Mouse (Mus musculus) lung, adult 2 months (tissue): ENCODE measurements around the gene Uqcc2. TPM values are rescaled to one million over a fixed set of nuclear protein-coding genes. Genes with fewer than 3 reads are reported as not detected.

Experiments used
- DNase-seq: peaks from one replicate; pipeline ENCODE4 v3.0.0; 2022
- H3K4me1 ChIP-seq: fragments of 200-500 bp; 2 replicates; pipeline ENCODE4 v1.6.1; 2011; ENCODE audit warnings: low read length; ENCODE audit not compliant: control insufficient read depth, insufficient read depth
- H3K4me3 ChIP-seq: fragments of 200-500 bp; replicated peaks from 2 replicates; pipeline ENCODE3; 2011; ENCODE audit warnings: low read depth, mild to moderate bottlenecking, control low read depth, low read length; ENCODE audit errors: extremely low read depth
- CTCF ChIP-seq: fragments of 200-500 bp; IDR thresholded peaks from 2 replicates; pipeline ENCODE4 v1.5.1; 2011; ENCODE audit warnings: mild to moderate bottlenecking, low read length, control low read depth; ENCODE audit not compliant: insufficient read depth
- POLR2A ChIP-seq: fragments of 200-500 bp; IDR thresholded peaks from 2 replicates; pipeline ENCODE4 v1.6.1; 2011; ENCODE audit warnings: low read depth, mild to moderate bottlenecking, control low read depth, low read length, borderline replicate concordance; ENCODE audit errors: extremely low read depth
- WGBS: fragments of 180-500 bp; shearing (Covaris S2); methylation state at CpG from one replicate; pipeline ENCODE4 v1.1.7; 2018; 5-methylcytosine and 5-hydroxymethylcytosine counted together
- polyA plus RNA-seq: library from polyadenylated mRNA; depleted of rRNA; stranded (reverse); fragments of >200 nt; gene quantifications from 2 replicates; pipeline ENCODE4 v1.2.3, GENCODE M21; 2012

Uqcc2 gene
- polyA plus RNA-seq, 1 experiment, result 80.0 TPM

GRCm38 (mm10) chr17:27101675-27102074, 32.0 kb downstream of the Uqcc2 start:
- DNase-seq, result no peak
- no peak overlapping the region for H3K4me3 ChIP-seq
- WGBS, result 75% methylated on average over 5 of the region's 5 CpGs
- H3K4me1 ChIP-seq, result no peaks in the 10 kb centered on the region
- TF ChIP-seq POLR2A (no peak), CTCF (no peak)

GRCm38 (mm10) chr17:27095690-27096089, 38.0 kb downstream of the Uqcc2 start:
- H3K4me1 ChIP-seq, result no peaks in the 10 kb centered on the region
- H3K4me3 ChIP-seq, result no peak overlapping the region
- no peak for DNase-seq
- whole genome bisulfite sequencing, result 34% methylated on average over 13 of the region's 13 CpGs
- TF ChIP-seq POLR2A (no peak), CTCF (peak; percentile 59)

GRCm38 (mm10) chr17:27090068-27090467, 43.6 kb downstream of the Uqcc2 start:
- TF ChIP-seq POLR2A (no peak), CTCF (no peak)
- 80% methylated on average over 9 of the region's 9 CpGs for WGBS
- no peak overlapping the region for H3K4me3 ChIP-seq
- DNase-seq, result no peak
- H3K4me1 ChIP-seq, result no peaks in the 10 kb centered on the region

GRCm38 (mm10) chr17:27087426-27087825, 46.3 kb downstream of the Uqcc2 start:
- DNase-seq, result no peak
- Histone ChIP-seq H3K4me1 (peaks cover 5% of the 10 kb centered on the region), H3K4me3 (no peak overlapping the region)
- TF ChIP-seq POLR2A, result no peak
- peak; percentile 42; the same call in 1 of the 2 replicates for TF ChIP-seq CTCF
- 55% methylated on average over 12 of the region's 12 CpGs for WGBS

- Histone ChIP-seq H3K4me1 (peaks cover 5% of the 10 kb centered on the region), H3K4me3 (no peak overlapping the region)
- WGBS, result 61% methylated on average over 2 of the region's 2 CpGs
- DNase-seq, result peak; percentile 48
- TF ChIP-seq POLR2A, result no peak
- peak; percentile 73 for TF ChIP-seq CTCF
Measured at GRCm38 (mm10) chr17:27085676-27086075, 48.0 kb downstream of the Uqcc2 start.

GRCm38 (mm10) chr17:27083601-27084000, 50.1 kb downstream of the Uqcc2 start:
- no peak for DNase-seq
- peaks cover 10% of the 10 kb centered on the region for H3K4me1 ChIP-seq
- 28% methylated on average over 9 of the region's 9 CpGs for WGBS
- no peak overlapping the region for H3K4me3 ChIP-seq
- no peak for TF ChIP-seq POLR2A
- TF ChIP-seq CTCF, result no peak

- TF ChIP-seq POLR2A, result no peak
- TF ChIP-seq CTCF, result no peak
- no peak overlapping the region for H3K4me3 ChIP-seq
- no peak for DNase-seq
- peaks cover 10% of the 10 kb centered on the region for H3K4me1 ChIP-seq
- WGBS, result 62% methylated on average over 8 of the region's 8 CpGs
Measured at GRCm38 (mm10) chr17:27082796-27083195, 50.9 kb downstream of the Uqcc2 start.

GRCm38 (mm10) chr17:27081868-27082267, 51.8 kb downstream of the Uqcc2 start:
- WGBS, result 73% methylated on average over 5 of the region's 5 CpGs
- no peak for DNase-seq
- Histone ChIP-seq H3K4me3 (no peak overlapping the region), H3K4me1 (peaks cover 10% of the 10 kb centered on the region)
- no peak for TF ChIP-seq POLR2A
- no peak for TF ChIP-seq CTCF

GRCm38 (mm10) chr17:27078499-27078898, 55.2 kb downstream of the Uqcc2 start:
- WGBS, result 71% methylated on average over 6 of the region's 6 CpGs
- Histone ChIP-seq H3K4me3 (no peak overlapping the region), H3K4me1 (peaks cover 8% of the 10 kb centered on the region)
- DNase-seq, result no peak
- TF ChIP-seq CTCF, result no peak

GRCm38 (mm10) chr17:27077920-27078319, 55.8 kb downstream of the Uqcc2 start:
- TF ChIP-seq POLR2A (no peak), CTCF (0 out of 2 replicates have a peak, but pooled peaks have one; percentile 26)
- no peak for DNase-seq
- H3K4me1 ChIP-seq, result peaks cover 7% of the 10 kb centered on the region
- 84% methylated on average over 6 of the region's 6 CpGs for WGBS
- H3K4me3 ChIP-seq, result no peak overlapping the region
